Mouse (Mus musculus) limb, embryonic 14.5 days (tissue): ENCODE results near the gene Ebf1. TPM values are rescaled to one million over a fixed set of nuclear protein-coding genes. Genes with fewer than 3 reads are reported as not detected.

ENCODE experiments used
- ATAC-seq: fragments of 200-750 bp; cut with Nextera tagmentation; 2 replicates; pipeline ENCODE4 v1.8.0; 2017; ENCODE audit warnings: low read depth, moderate number of reproducible peaks, moderate TSS enrichment; ENCODE audit not compliant: low FRiP score
- DNase-seq: peaks from one replicate; pipeline ENCODE4 v3.0.0-alpha.2; 2015; ENCODE audit warnings: low spot score
- H3K27ac ChIP-seq: fragments of 300-500 bp; sonication (generic); replicated peaks from 2 replicates; pipeline ENCODE4 v1.5.1; 2014; ENCODE audit warnings: low read depth, mild to moderate bottlenecking, low read length, moderate library complexity, mixed read lengths
- H3K27me3 ChIP-seq: fragments of 300-500 bp; sonication (generic); 2 replicates; pipeline ENCODE4 v1.6.1; 2014; ENCODE audit warnings: low read length, mixed read lengths; ENCODE audit not compliant: control insufficient read depth, insufficient read depth
- H3K36me3 ChIP-seq: fragments of 300-500 bp; sonication (generic); 2 replicates; pipeline ENCODE4 v1.6.1; 2014; ENCODE audit warnings: mild to moderate bottlenecking, low read length, moderate library complexity, mixed read lengths; ENCODE audit not compliant: control insufficient read depth, insufficient read depth
- H3K4me1 ChIP-seq: fragments of 300-500 bp; sonication (generic); 2 replicates; pipeline ENCODE4 v1.6.1; 2014; ENCODE audit warnings: antibody characterized with exemption, low read length, mixed read lengths; ENCODE audit not compliant: control insufficient read depth, insufficient read depth
- H3K4me2 ChIP-seq: fragments of 300-500 bp; sonication (generic); replicated peaks from 2 replicates; pipeline ENCODE4 v1.6.1; 2014; ENCODE audit warnings: low read depth, mild to moderate bottlenecking, low read length, moderate library complexity; ENCODE audit not compliant: severe bottlenecking
- H3K4me3 ChIP-seq: fragments of 300-500 bp; sonication (generic); replicated peaks from 2 replicates; pipeline ENCODE4 v1.5.1; 2014; ENCODE audit warnings: low read length
- H3K9ac ChIP-seq: fragments of 300-500 bp; sonication (generic); 2 replicates; pipeline ENCODE4 v1.6.1; 2014; ENCODE audit warnings: mild to moderate bottlenecking, low read depth, low read length, moderate library complexity; ENCODE audit not compliant: severe bottlenecking
- H3K9me3 ChIP-seq: fragments of 300-500 bp; sonication (generic); 2 replicates; pipeline ENCODE4 v1.6.1; 2016; ENCODE audit warnings: low read length; ENCODE audit not compliant: control insufficient read depth
- POLR2A ChIP-seq: fragments of 200-500 bp; IDR thresholded peaks from 2 replicates; pipeline ENCODE4 v1.8.0; 2012; ENCODE audit warnings: inconsistent platforms, mild to moderate bottlenecking, moderate library complexity, borderline replicate concordance; ENCODE audit not compliant: insufficient read depth, insufficient read length; ENCODE audit errors: extremely low read depth
- WGBS: fragments of 180-500 bp; shearing (Covaris S2); extraction: QIAGEN DNeasy Blood & Tissue Kit; methylation state at CpG from one replicate; pipeline ENCODE4 v1.1.7; 2014; 5-methylcytosine and 5-hydroxymethylcytosine counted together
- polyA plus RNA-seq, 2 experiments: library from polyadenylated mRNA; depleted of rRNA in 1 of 2; stranded (reverse) in 1 of 2; unstranded in 1 of 2; fragments of >200 nt; fragmentation: Nextera tagmentation in 1 of 2; extraction: Ambion mirVana in 1 of 2; gene quantifications; 2 replicates each; pipeline versions ENCODE4 v1.2.1 to v1.2.3; 2012 to 2014

Gene Ebf1
- polyA plus RNA-seq, 2 experiments: 42.9 to 71.4 TPM

DNA sequence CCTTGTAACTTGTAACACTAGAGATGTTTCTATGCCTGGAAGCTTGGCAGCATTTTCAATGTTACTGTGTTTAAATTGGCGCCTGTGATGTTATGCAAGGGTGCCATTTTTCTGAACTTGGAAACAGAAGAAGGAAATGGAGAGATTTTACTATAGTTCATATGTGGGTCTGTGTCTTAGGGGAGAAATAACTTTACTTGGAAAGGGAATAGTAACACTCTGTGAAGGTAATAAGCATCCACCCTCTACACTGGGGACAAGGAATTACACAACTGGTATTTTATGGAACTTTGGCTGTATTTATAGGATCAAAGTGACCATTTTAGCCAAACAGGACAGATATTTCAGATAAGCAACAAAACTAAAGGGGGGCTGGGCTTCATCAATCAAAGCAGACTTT is 278.8 kb downstream of the Ebf1 start:
- H3K9me3 ChIP-seq: no peaks in the 10 kb centered on the region
- H3K4me1 ChIP-seq: peaks cover 5% of the 10 kb centered on the region
- no peak for TF ChIP-seq POLR2A
- no peaks in the 10 kb centered on the region for H3K27me3 ChIP-seq
- no peak for DNase-seq
- no peak overlapping the region for H3K4me2 ChIP-seq
- ATAC-seq: peak; percentile 52; the same call in 1 of the 2 replicates
- H3K9ac ChIP-seq: no peak overlapping the region
- 48% methylated on average over 1 of the region's 1 CpGs for WGBS
- no peak overlapping the region for H3K4me3 ChIP-seq
- H3K36me3 ChIP-seq: no peaks in the 10 kb centered on the region
- H3K27ac ChIP-seq: no peak overlapping the region

GRCm38 (mm10) chr11:44897140-44897665 is 280.1 kb downstream of the Ebf1 start:
- no peaks in the 10 kb centered on the region for H3K27me3 ChIP-seq
- ATAC-seq (no peak), DNase-seq (no peak)
- H3K9ac ChIP-seq: no peak overlapping the region
- no peak overlapping the region for H3K4me2 ChIP-seq
- H3K4me1 ChIP-seq: peaks cover 9% of the 10 kb centered on the region
- H3K27ac ChIP-seq: no peak overlapping the region
- WGBS: 74% methylated on average over 10 of the region's 10 CpGs
- H3K36me3 ChIP-seq: no peaks in the 10 kb centered on the region
- TF ChIP-seq POLR2A: no peak
- no peak overlapping the region for H3K4me3 ChIP-seq
- H3K9me3 ChIP-seq: no peaks in the 10 kb centered on the region

DNA sequence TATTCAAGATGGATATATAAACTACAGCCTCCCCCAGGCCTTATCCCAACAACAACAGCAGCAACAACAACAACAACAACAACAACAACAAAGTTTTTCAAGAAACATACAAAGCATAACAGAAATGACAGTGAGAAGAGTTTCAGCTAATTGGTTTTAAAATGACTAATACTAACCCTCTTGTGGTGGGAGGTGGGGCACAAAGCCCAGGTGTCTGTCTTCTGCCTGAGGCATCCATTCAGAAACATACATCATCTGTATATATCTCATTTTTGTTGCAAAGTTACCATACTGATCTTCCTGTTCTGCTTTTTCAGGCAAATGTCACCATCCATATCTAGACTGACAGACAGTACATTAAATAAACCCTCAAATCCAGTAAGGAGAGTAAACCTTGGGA is 282.4 kb downstream of the Ebf1 start:
- Histone ChIP-seq H3K27ac (no peak overlapping the region), H3K4me1 (peaks cover 19% of the 10 kb centered on the region), H3K9me3 (no peaks in the 10 kb centered on the region)

DNA sequence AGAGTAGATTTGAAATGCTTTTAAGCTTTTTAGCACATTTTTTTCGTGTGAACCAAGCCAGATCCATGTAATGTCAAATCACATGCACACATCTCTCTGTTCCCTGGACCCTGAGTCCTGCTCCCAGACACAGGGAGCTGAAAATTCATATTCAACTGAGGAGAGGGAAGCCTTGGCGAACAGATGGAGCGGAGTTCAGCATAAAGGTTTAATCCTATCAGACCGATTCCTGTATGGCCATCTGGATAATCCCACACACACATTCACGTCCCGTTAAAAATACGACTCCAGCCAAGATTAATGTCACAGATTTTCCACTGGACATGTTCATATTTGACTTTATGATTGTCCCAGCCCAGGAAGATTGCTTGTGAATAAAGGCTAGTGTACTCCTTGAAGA is 282.8 kb downstream of the Ebf1 start:
- Histone ChIP-seq H3K27me3 (no peaks in the 10 kb centered on the region), H3K27ac (no peak overlapping the region), H3K9ac (no peak overlapping the region), H3K4me2 (no peak overlapping the region), H3K9me3 (no peaks in the 10 kb centered on the region), H3K4me3 (no peak overlapping the region), H3K4me1 (peaks cover 19% of the 10 kb centered on the region), H3K36me3 (no peaks in the 10 kb centered on the region)
- DNase-seq (no peak), ATAC-seq (no peak)
- no peak for TF ChIP-seq POLR2A
- 51% methylated on average over 7 of the region's 7 CpGs for WGBS

More for the DNA sequence above, 282.4 kb downstream of the Ebf1 start:
- Histone ChIP-seq H3K36me3 (no peaks in the 10 kb centered on the region), H3K4me3 (no peak overlapping the region), H3K4me2 (no peak overlapping the region), H3K27me3 (no peaks in the 10 kb centered on the region), H3K9ac (no peak overlapping the region)
- ATAC-seq: no peak
- DNase-seq: no peak
- no peak for TF ChIP-seq POLR2A

- DNase-seq (no peak), ATAC-seq (no peak)
- Histone ChIP-seq H3K9me3 (no peaks in the 10 kb centered on the region), H3K27ac (no peak overlapping the region), H3K4me3 (no peak overlapping the region), H3K4me1 (peaks cover 19% of the 10 kb centered on the region), H3K36me3 (no peaks in the 10 kb centered on the region), H3K27me3 (no peaks in the 10 kb centered on the region), H3K4me2 (no peak overlapping the region), H3K9ac (no peak overlapping the region)
- 78% methylated on average over 7 of the region's 7 CpGs for WGBS
- no peak for TF ChIP-seq POLR2A
These were observed 283.4 kb downstream of the Ebf1 start for GRCm38 (mm10) chr11:44900496-44900895.

GRCm38 (mm10) chr11:44901715-44902114 is 284.6 kb downstream of the Ebf1 start:
- no peak for ATAC-seq
- 53% methylated on average over 2 of the region's 2 CpGs for WGBS

More at GRCm38 (mm10) chr11:44901715-44902114, 284.6 kb downstream of the Ebf1 start:
- no peaks in the 10 kb centered on the region for H3K9me3 ChIP-seq
- H3K4me1 ChIP-seq: peaks cover 14% of the 10 kb centered on the region; the same call in 1 of the 2 replicates
- H3K27ac ChIP-seq: no peak overlapping the region
- no peak for DNase-seq
- no peaks in the 10 kb centered on the region for H3K36me3 ChIP-seq
- TF ChIP-seq POLR2A: no peak
- no peak overlapping the region for H3K4me2 ChIP-seq
- no peak overlapping the region for H3K9ac ChIP-seq
- no peaks in the 10 kb centered on the region for H3K27me3 ChIP-seq
- no peak overlapping the region for H3K4me3 ChIP-seq
